Mouse (Mus musculus): Measurements from ENCODE around the gene Pet117. TPM values are rescaled to one million over a fixed set of nuclear protein-coding genes. Genes with fewer than 3 reads are reported as not detected.

The Pet117 gene
- total and polyA plus RNA-seq, 2 experiments from 2014 or later, result 2.3 TPM; not detected in 1

GRCm38 (mm10) chr2:144409037-144409436, 40.2 kb downstream of the Pet117 start:
- Histone ChIP-seq H3K36me3 (ENCODE audit: insufficient read depth) (peaks cover 56% of the 10 kb centered on the region), H3K9ac (no peak overlapping the region), H3K27me3 (ENCODE audit: insufficient read depth, low read length) (no peaks in the 10 kb centered on the region), H3K4me2 (ENCODE audit: low read depth) (no peak overlapping the region), H3K4me3 (ENCODE audit: low read depth, low read length) (no peak overlapping the region), H3K27ac (ENCODE audit: low read depth, low read length) (no peak overlapping the region), H3K4me1 (ENCODE audit: insufficient read depth) (no peaks in the 10 kb centered on the region), H3K9me3 (ENCODE audit: low read length) (no peaks in the 10 kb centered on the region)
- ATAC-seq (no peak), DNase-seq (no peak)
- WGBS, result 91% methylated on average over 4 of the region's 4 CpGs
- TF ChIP-seq CTCF (IDR thresholded peaks at IDR 0.05; ENCODE audit: low read depth), result no peak

GRCm38 (mm10) chr2:144410603-144411002, 41.8 kb downstream of the Pet117 start:
- Histone ChIP-seq H3K27me3 (ENCODE audit: insufficient read depth, low read length) (no peaks in the 10 kb centered on the region), H3K4me1 (ENCODE audit: insufficient read depth) (no peaks in the 10 kb centered on the region), H3K27ac (ENCODE audit: low read depth, low read length) (no peak overlapping the region), H3K4me2 (ENCODE audit: low read depth) (no peak overlapping the region), H3K9ac (no peak overlapping the region), H3K9me3 (ENCODE audit: low read length) (no peaks in the 10 kb centered on the region), H3K36me3 (ENCODE audit: insufficient read depth) (peaks cover 49% of the 10 kb centered on the region), H3K4me3 (ENCODE audit: low read depth, low read length) (no peak overlapping the region)
- whole genome bisulfite sequencing, result 53% methylated on average over 3 of the region's 3 CpGs
- DNase-seq, result peak; percentile 10
- no peak for TF ChIP-seq CTCF (IDR thresholded peaks at IDR 0.05; ENCODE audit: low read depth)
- no peak for ATAC-seq

- Histone ChIP-seq H3K4me2 (ENCODE audit: low read depth) (no peak overlapping the region), H3K4me1 (ENCODE audit: insufficient read depth) (no peaks in the 10 kb centered on the region), H3K9me3 (ENCODE audit: low read length) (no peaks in the 10 kb centered on the region), H3K36me3 (ENCODE audit: insufficient read depth) (peaks cover 16% of the 10 kb centered on the region; the same call in 1 of the 2 replicates), H3K4me3 (ENCODE audit: low read depth, low read length) (no peak overlapping the region), H3K27ac (ENCODE audit: low read depth, low read length) (no peak overlapping the region), H3K27me3 (ENCODE audit: insufficient read depth, low read length) (no peaks in the 10 kb centered on the region), H3K9ac (no peak overlapping the region)
- no peak for ATAC-seq
- TF ChIP-seq CTCF (IDR thresholded peaks at IDR 0.05; ENCODE audit: low read depth), result no peak
- WGBS, result 100% methylated on average over 1 of the region's 1 CpGs
- no peak for DNase-seq
Observed at GRCm38 (mm10) chr2:144414646-144415045, 45.9 kb downstream of the Pet117 start.

- WGBS, result 52% methylated on average over 8 of the region's 8 CpGs
- H3K9me3 ChIP-seq (ENCODE audit: low read length), result no peaks in the 10 kb centered on the region
- ATAC-seq (no peak), DNase-seq (no peak)
- H3K4me1 ChIP-seq (ENCODE audit: insufficient read depth), result no peaks in the 10 kb centered on the region
- 0 out of 2 replicates have a peak, but pooled peaks cover 9% of the 10 kb centered on the region for H3K36me3 ChIP-seq (ENCODE audit: insufficient read depth)
- H3K27ac ChIP-seq (ENCODE audit: low read depth, low read length), result no peak overlapping the region
- TF ChIP-seq CTCF (IDR thresholded peaks at IDR 0.05; ENCODE audit: low read depth), result no peak
- H3K4me2 ChIP-seq (ENCODE audit: low read depth), result no peak overlapping the region
- no peak overlapping the region for H3K9ac ChIP-seq
- H3K4me3 ChIP-seq (ENCODE audit: low read depth, low read length), result no peak overlapping the region
- no peaks in the 10 kb centered on the region for H3K27me3 ChIP-seq (ENCODE audit: insufficient read depth, low read length)
Observed at GRCm38 (mm10) chr2:144416859-144417258, 48.1 kb downstream of the Pet117 start.

- DNase-seq (no peak), ATAC-seq (no peak)
- 13% methylated on average over 2 of the region's 2 CpGs for WGBS
- Histone ChIP-seq H3K9ac (no peak overlapping the region), H3K9me3 (ENCODE audit: low read length) (no peaks in the 10 kb centered on the region), H3K4me2 (ENCODE audit: low read depth) (no peak overlapping the region), H3K4me1 (ENCODE audit: insufficient read depth) (no peaks in the 10 kb centered on the region), H3K27ac (ENCODE audit: low read depth, low read length) (no peak overlapping the region), H3K4me3 (ENCODE audit: low read depth, low read length) (no peak overlapping the region), H3K27me3 (ENCODE audit: insufficient read depth, low read length) (no peaks in the 10 kb centered on the region), H3K36me3 (ENCODE audit: insufficient read depth) (0 out of 2 replicates have a peak, but pooled peaks cover 4% of the 10 kb centered on the region)
- TF ChIP-seq CTCF (IDR thresholded peaks at IDR 0.05; ENCODE audit: low read depth), result no peak
Observed at GRCm38 (mm10) chr2:144418062-144418461, 49.3 kb downstream of the Pet117 start.

GRCm38 (mm10) chr2:144422094-144422675, 53.4 kb downstream of the Pet117 start:
- TF ChIP-seq CTCF (IDR thresholded peaks at IDR 0.05; ENCODE audit: low read depth), result no peak
- Histone ChIP-seq H3K27me3 (ENCODE audit: insufficient read depth, low read length) (no peaks in the 10 kb centered on the region), H3K4me3 (ENCODE audit: low read depth, low read length) (no peak overlapping the region), H3K9ac (no peak overlapping the region), H3K36me3 (ENCODE audit: insufficient read depth) (no peaks in the 10 kb centered on the region), H3K4me2 (ENCODE audit: low read depth) (no peak overlapping the region), H3K4me1 (ENCODE audit: insufficient read depth) (no peaks in the 10 kb centered on the region), H3K9me3 (ENCODE audit: low read length) (no peaks in the 10 kb centered on the region), H3K27ac (ENCODE audit: low read depth, low read length) (no peak overlapping the region)
- DNase-seq, result no peak
- ATAC-seq, result no peak
- 65% methylated on average over 10 of the region's 10 CpGs for WGBS

Other genes starting within 250 kb of the Pet117 start
- 5.2 and 5.4 TPM in 2 replicates for gene Mgme1, start 98.3 kb upstream of the Pet117 start, total RNA-seq (2014; rRNA removed)
- gene Mgme1, start 98.3 kb upstream of the Pet117 start, polyA plus RNA-seq (2015; fragmentation: Nextera tagmentation; extraction: Ambion mirVana), result 4.6 and 5.8 TPM in 2 replicates
- 69.7 and 71.6 TPM in 2 replicates for gene Snx5, start 98.1 kb upstream of the Pet117 start, total RNA-seq (2014; rRNA removed)
- 41.2 and 45.9 TPM in 2 replicates for gene Snx5, start 98.1 kb upstream of the Pet117 start, polyA plus RNA-seq (2015; fragmentation: Nextera tagmentation; extraction: Ambion mirVana)
- 0.23 TPM in 1 of 2 replicates, not detected in the other for gene Ovol2, start 36.9 kb upstream of the Pet117 start, total RNA-seq (2014; rRNA removed)
- gene Ovol2, start 36.9 kb upstream of the Pet117 start, polyA plus RNA-seq (2015; fragmentation: Nextera tagmentation; extraction: Ambion mirVana), result 0.18 and 0.23 TPM in 2 replicates
- gene Kat14, start within 50 bp of the Pet117 start, total RNA-seq (2014; rRNA removed), result 17.0 and 28.6 TPM in 2 replicates
- 15.4 and 20.4 TPM in 2 replicates for gene Kat14, start within 50 bp of the Pet117 start, polyA plus RNA-seq (2015; fragmentation: Nextera tagmentation; extraction: Ambion mirVana)
- gene Dzank1, start 158.4 kb downstream of the Pet117 start, total RNA-seq (2014; rRNA removed), result 11.5 and 15.0 TPM in 2 replicates
- gene Dzank1, start 158.4 kb downstream of the Pet117 start, polyA plus RNA-seq (2015; fragmentation: Nextera tagmentation; extraction: Ambion mirVana), result 6.6 and 9.2 TPM in 2 replicates
- 30.2 and 39.0 TPM in 2 replicates for gene Polr3f, start 158.7 kb downstream of the Pet117 start, total RNA-seq (2014; rRNA removed)
- gene Polr3f, start 158.7 kb downstream of the Pet117 start, polyA plus RNA-seq (2015; fragmentation: Nextera tagmentation; extraction: Ambion mirVana), result 15.4 and 20.2 TPM in 2 replicates
- 20.7 and 21.6 TPM in 2 replicates for gene Rbbp9, start 181.9 kb downstream of the Pet117 start, total RNA-seq (2014; rRNA removed)
- 30.3 and 38.0 TPM in 2 replicates for gene Rbbp9, start 181.9 kb downstream of the Pet117 start, polyA plus RNA-seq (2015; fragmentation: Nextera tagmentation; extraction: Ambion mirVana)
- gene Sec23b, start 187.2 kb downstream of the Pet117 start, total RNA-seq (2014; rRNA removed), result 57.2 and 64.3 TPM in 2 replicates
- 50.8 and 56.7 TPM in 2 replicates for gene Sec23b, start 187.2 kb downstream of the Pet117 start, polyA plus RNA-seq (2015; fragmentation: Nextera tagmentation; extraction: Ambion mirVana)
- 22.7 and 60.6 TPM in 2 replicates for gene Smim26, start 225.1 kb downstream of the Pet117 start, total RNA-seq (2014; rRNA removed)
- 71.3 and 86.1 TPM in 2 replicates for gene Smim26, start 225.1 kb downstream of the Pet117 start, polyA plus RNA-seq (2015; fragmentation: Nextera tagmentation; extraction: Ambion mirVana)
- gene Dtd1, start 230.9 kb downstream of the Pet117 start, total RNA-seq (2014; rRNA removed), result 87.4 and 98.2 TPM in 2 replicates
- gene Dtd1, start 230.9 kb downstream of the Pet117 start, polyA plus RNA-seq (2015; fragmentation: Nextera tagmentation; extraction: Ambion mirVana), result 136 and 161 TPM in 2 replicates

Measured in forebrain, postnatal 0 days (tissue).